Mouse (Mus musculus) intestine, embryonic 14.5 days (tissue): ENCODE measurements around the gene Ube2d3. TPM values are rescaled to one million over a fixed set of nuclear protein-coding genes. Genes with fewer than 3 reads are reported as not detected.

Experiments used
- ATAC-seq: fragments of 200-750 bp; cut with Nextera tagmentation; replicated peaks from 2 replicates; pipeline ENCODE4 v1.8.0; 2017; ENCODE audit warnings: low read depth, moderate number of reproducible peaks, moderate TSS enrichment, moderate library complexity; ENCODE audit not compliant: low FRiP score, low TSS enrichment
- DNase-seq: peaks from one replicate; pipeline ENCODE4 v3.0.0-alpha.2; 2018; ENCODE audit warnings: low spot score
- H3K27ac ChIP-seq: fragments of 300-500 bp; sonication (generic); 2 replicates; pipeline ENCODE4 v1.5.1; 2014; ENCODE audit warnings: low read depth, mild to moderate bottlenecking, control low read depth
- H3K27me3 ChIP-seq: fragments of 300-500 bp; sonication (generic); replicated peaks from 2 replicates; pipeline ENCODE4 v1.6.1; 2014; ENCODE audit warnings: low read length, control low read depth; ENCODE audit not compliant: control insufficient read depth, insufficient read depth
- H3K36me3 ChIP-seq: fragments of 300-500 bp; sonication (generic); 2 replicates; pipeline ENCODE4 v1.6.1; 2014; ENCODE audit warnings: low read length, control low read depth; ENCODE audit not compliant: control insufficient read depth, insufficient read depth
- H3K4me1 ChIP-seq: fragments of 300-500 bp; sonication (generic); replicated peaks from 2 replicates; pipeline ENCODE4 v1.6.1; 2014; ENCODE audit warnings: low read length, control low read depth, mixed read lengths; ENCODE audit not compliant: control insufficient read depth, insufficient read depth
- H3K4me2 ChIP-seq: fragments of 300-500 bp; sonication (generic); 2 replicates; pipeline ENCODE4 v1.6.1; 2014; ENCODE audit warnings: low read length
- H3K4me3 ChIP-seq: fragments of 300-500 bp; sonication (generic); 2 replicates; pipeline ENCODE4 v1.5.1; 2014; ENCODE audit warnings: low read depth, low read length, control low read depth, mixed read lengths
- H3K9ac ChIP-seq: fragments of 300-500 bp; sonication (generic); 2 replicates; pipeline ENCODE4 v1.6.1; 2014; ENCODE audit warnings: mild to moderate bottlenecking, low read length
- H3K9me3 ChIP-seq: fragments of 300-500 bp; sonication (generic); 2 replicates; pipeline ENCODE4 v1.6.1; 2016; ENCODE audit warnings: low read length, control low read depth; ENCODE audit not compliant: control insufficient read depth
- WGBS: fragments of 180-500 bp; shearing (Covaris S2); extraction: QIAGEN DNeasy Blood & Tissue Kit; methylation state at CpG from one replicate; pipeline ENCODE4 v1.1.7; 2014; 5-methylcytosine and 5-hydroxymethylcytosine counted together
- polyA plus RNA-seq: library from polyadenylated mRNA; unstranded; fragments of >200 nt; fragmentation: Nextera tagmentation; extraction: Ambion mirVana; gene quantifications from 2 replicates; pipeline ENCODE4 v1.2.1, GENCODE M21; 2014

The Ube2d3 gene
- polyA plus RNA-seq, 1 experiment from 2014 or later, result 521 TPM

DNA sequence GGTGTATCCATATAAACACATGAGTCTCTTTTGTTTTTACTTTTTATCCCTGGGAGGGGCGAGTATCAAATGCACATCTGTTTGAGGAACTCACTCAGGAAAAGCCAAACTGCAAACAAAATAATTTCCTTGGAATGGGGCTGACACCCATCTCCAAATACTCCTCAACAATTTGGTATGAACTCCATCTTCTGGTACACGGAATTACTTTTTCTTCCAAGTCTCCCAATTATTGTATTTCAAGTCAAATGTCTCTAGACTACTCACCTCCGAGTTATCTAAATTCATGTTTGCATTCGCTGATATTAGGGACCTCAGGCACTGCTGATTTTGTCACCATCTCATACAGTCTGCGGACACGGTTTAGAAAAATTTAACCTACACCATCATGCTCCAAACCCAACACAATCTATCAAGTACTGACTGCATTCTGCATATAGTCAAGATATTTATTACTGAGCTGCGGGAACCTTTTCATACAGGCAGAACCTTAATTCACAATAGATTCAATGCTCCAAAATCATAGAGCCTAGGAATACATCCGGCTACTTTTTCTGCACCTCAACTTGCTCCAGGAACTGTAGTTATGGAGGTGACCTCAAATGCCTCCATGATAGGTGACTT, 15.6 kb upstream of the Ube2d3 start:
- ATAC-seq (no peak), DNase-seq (no peak)
- Histone ChIP-seq H3K9me3 (no peaks in the 10 kb centered on the region), H3K4me2 (peak overlapping the region; percentile 87), H3K27me3 (no peaks in the 10 kb centered on the region), H3K4me1 (peaks cover 16% of the 10 kb centered on the region), H3K36me3 (no peaks in the 10 kb centered on the region), H3K27ac (peak overlapping the region; percentile 81), H3K4me3 (peak overlapping the region; percentile 78), H3K9ac (peak overlapping the region; percentile 84)
- WGBS, result 23% methylated on average over 8 of the region's 8 CpGs

DNA sequence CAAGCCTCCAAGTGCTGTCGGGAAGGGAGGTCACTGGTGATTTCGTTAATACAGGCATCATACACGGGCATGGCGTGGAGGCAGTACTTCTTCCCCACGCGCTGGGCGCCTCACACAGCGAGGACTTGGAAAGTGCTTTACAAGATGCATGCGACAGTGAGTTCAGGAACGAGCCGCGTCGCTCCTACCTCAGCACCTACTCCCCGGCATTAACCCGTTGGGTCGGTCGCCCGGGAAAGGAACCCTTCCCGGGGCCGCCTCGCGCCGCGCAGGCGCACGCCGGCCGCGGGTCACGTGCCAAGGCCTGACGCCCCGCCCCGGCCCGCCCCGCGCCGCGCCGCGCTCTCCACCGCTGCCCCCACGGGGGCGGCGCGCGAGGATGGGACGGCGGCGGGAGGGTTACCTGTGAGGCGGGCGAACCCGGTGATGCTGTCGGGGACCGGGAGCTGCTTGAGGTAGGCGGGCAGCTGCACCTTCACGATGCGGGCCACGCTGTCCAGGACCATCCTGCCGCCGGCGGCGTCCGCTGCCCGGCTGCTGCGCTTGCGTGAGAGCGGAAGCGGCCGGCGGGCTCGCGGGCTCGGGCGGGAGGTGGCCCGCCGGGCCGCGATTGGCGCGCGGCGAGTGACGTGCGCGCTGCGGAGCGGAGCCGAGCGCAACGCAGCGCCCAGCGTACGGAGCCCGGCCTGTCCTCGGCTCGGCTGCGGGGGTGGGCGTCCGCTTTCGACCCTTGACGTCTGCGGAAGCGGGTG, 14.9 kb upstream of the Ube2d3 start:
- peak; percentile 93 for DNase-seq
- peaks cover 16% of the 10 kb centered on the region for H3K4me1 ChIP-seq
- no peaks in the 10 kb centered on the region for H3K36me3 ChIP-seq
- peak overlapping the region; percentile 87 for H3K4me2 ChIP-seq
- no peaks in the 10 kb centered on the region for H3K27me3 ChIP-seq
- H3K9me3 ChIP-seq, result no peaks in the 10 kb centered on the region
- peak overlapping the region; percentile 81 for H3K27ac ChIP-seq
- peak overlapping the region; percentile 84 for H3K9ac ChIP-seq
- H3K4me3 ChIP-seq, result peak overlapping the region; percentile 78
- peak; percentile 97 for ATAC-seq
- WGBS, result 2% methylated on average over 91 of the region's 103 CpGs

DNA sequence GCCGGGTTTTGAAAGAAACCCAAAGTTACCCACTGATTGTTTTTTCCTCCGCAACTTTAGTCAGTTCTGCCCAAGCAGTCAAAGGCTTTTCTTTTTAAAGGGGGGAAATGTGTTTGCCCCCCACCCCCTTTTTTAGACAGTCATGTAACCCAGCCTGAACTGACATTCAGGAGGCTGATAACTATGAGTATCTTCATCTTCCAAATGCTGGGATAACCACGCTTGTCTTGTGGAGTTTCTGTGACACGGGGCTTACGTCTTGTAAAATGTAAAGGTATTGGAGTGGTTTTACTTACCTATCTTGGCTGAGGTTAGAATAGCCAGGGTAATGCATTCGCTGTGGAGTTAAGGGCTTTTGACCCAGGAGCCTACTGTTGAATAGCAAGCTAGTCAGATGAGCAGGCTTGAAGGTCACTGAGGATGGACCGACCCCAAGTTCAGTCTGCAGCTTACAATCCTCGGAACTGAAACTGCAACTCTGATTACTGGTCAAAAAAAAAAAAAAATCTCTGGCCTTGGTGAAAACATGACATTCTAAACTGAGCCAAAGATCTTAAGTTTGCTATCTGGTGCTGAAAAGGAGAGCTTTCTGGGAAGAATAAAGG, 14.2 kb upstream of the Ube2d3 start, which contains the start of gene Cisd2:
Gene Cisd2 (minus strand): TSS at position 318 of the 605 bp plus-strand sequence.
- H3K4me2 ChIP-seq, result peak within 1 kb of the TSS; percentile 87
- WGBS, result 2% methylated on average over 8 of the region's 8 CpGs

DNA sequence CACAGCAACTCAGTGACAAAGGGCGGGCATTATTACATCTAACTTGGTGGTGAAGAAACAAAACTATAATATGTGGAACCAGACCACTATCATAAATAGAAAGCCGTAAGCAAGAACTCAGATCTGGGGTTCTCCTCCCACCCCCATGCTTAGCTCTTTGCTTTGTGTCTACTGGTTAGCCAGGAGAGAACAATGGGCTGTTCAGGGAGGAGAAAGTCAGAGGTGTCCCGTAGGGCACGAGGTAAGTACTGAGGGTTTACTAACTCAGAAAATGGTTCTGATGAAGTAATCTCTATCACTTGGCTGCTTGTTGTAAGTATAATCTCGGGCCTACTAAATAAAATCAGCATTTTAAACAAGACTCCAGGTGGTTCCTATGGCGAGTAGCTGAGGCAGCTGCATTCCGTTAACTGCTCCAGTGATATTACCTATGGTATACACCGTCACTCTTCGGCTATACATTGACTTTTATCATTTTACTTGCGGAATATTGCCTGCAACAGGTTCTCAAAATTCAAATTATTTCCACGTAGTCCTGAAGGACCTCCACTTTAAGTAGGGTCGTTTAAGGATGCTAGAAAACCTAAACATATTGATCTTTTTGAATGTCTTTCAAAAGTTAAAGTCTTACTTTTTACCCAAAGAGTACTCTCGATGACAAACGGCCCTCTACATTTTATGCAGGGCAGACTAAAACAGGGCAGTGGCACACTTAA, 890 bp upstream of the Ube2d3 start:
- ATAC-seq, result no peak
- H3K9ac ChIP-seq, result peak overlapping the region; percentile 60
- H3K4me3 ChIP-seq, result peak overlapping the region; percentile 61
- no peak for DNase-seq
- no peaks in the 10 kb centered on the region for H3K9me3 ChIP-seq
- 46% methylated on average over 14 of the region's 14 CpGs for WGBS
- H3K27me3 ChIP-seq, result no peaks in the 10 kb centered on the region
- H3K27ac ChIP-seq, result peak overlapping the region; percentile 100
- peak overlapping the region; percentile 56 for H3K4me2 ChIP-seq
- H3K36me3 ChIP-seq, result peaks cover 20% of the 10 kb centered on the region
- peaks cover 9% of the 10 kb centered on the region for H3K4me1 ChIP-seq

More for the DNA sequence above, 14.2 kb upstream of the Ube2d3 start, which contains the start of gene Cisd2:
- ATAC-seq, result peak; percentile 25
- Histone ChIP-seq H3K9ac (peak within 1 kb of the TSS; percentile 84), H3K27me3 (no peaks in the 10 kb centered on the region), H3K36me3 (no peaks in the 10 kb centered on the region), H3K4me3 (peak within 1 kb of the TSS; percentile 78), H3K4me1 (peaks cover 16% of the 10 kb centered on the region), H3K9me3 (no peaks in the 10 kb centered on the region), H3K27ac (peak within 1 kb of the TSS; percentile 81)
- no peak for DNase-seq

DNA sequence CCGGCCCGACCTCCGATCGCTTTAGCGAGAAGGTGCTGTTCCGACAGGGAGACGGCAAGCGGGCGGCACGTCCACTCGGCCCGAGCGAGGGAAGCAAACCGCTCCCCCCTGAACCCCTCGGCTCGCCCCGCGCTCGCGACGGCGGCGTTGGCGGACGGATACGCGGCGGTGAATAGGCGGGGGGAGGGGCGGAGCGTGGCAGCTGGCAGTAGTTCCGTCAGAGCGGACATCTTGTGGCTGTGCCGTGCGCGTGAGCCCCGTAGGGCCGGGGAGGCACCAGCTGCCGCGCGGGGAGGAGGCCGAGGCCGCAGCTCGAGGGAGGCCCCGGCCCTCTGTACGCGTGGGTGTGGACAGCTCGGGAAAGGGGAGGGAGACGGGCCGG, 573 bp downstream of the Ube2d3 start:
- H3K27me3 ChIP-seq, result no peaks in the 10 kb centered on the region
- WGBS, result under 1% methylated on average over 41 of the region's 50 CpGs
- peak overlapping the region; percentile 61 for H3K4me3 ChIP-seq
- H3K9ac ChIP-seq, result peak overlapping the region; percentile 91
- DNase-seq (peak; percentile 99), ATAC-seq (peak; percentile 81)
- no peaks in the 10 kb centered on the region for H3K9me3 ChIP-seq
- peak overlapping the region; percentile 100 for H3K27ac ChIP-seq
- peaks cover 9% of the 10 kb centered on the region for H3K4me1 ChIP-seq
- H3K4me2 ChIP-seq, result peak overlapping the region; percentile 20; the same call in 1 of the 2 replicates
- peaks cover 32% of the 10 kb centered on the region for H3K36me3 ChIP-seq

DNA sequence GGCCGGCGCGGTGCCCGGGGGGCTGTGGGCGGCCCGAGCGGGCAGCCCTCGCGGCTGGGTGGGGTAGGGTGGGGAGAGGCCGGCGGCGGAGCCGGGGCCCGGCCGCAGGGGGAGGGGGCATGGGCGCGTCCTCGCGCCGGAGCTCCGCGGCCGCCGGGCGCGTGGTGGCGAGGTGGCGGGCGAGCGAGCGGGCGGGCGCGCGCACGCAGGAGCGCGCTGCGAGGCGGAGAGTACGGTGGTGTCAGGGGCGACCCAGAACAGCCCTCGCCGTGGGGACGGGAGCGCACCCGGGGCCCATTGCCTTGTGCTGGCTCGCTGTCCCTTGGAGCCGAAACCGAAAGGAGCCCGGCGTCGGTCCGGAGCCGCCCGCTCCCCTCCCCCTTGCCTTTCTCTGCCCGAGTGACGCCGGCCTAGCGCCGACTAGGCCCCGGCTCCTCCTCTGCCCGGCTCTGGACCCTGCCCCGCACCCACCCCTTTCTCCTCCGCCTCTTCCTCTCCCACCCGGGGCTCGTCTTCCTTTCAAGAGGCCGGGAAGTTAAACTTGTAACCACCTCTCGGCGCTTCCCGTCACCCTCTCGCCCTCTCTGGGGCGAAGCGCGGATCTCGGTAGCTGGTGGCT, 1.1 kb downstream of the Ube2d3 start:
- peaks cover 11% of the 10 kb centered on the region for H3K4me1 ChIP-seq

DNA sequence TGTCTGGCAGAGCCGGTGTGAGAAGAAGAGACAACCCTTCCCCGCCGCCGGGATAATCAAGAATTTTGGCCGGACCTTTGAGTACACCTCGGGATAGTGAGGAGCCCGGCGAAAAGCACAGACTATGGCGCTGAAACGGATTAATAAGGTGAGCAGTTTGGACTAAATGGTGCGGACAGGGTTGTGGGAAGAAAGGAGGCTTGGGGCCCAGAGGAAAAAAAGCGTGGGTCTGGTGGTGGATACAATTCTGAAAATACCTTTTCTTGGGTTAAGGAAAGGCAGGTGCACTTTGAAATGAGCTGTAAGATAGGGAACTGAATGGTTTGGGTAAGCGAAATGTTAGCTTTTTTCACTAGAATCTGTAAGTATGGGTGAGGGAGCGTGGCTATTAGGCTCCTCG, 1.7 kb downstream of the Ube2d3 start:
- Histone ChIP-seq H3K4me2 (peak overlapping the region; percentile 66), H3K4me1 (peaks cover 11% of the 10 kb centered on the region), H3K27me3 (no peaks in the 10 kb centered on the region), H3K27ac (peak overlapping the region; percentile 100), H3K4me3 (peak overlapping the region; percentile 61), H3K9me3 (no peaks in the 10 kb centered on the region), H3K9ac (peak overlapping the region; percentile 91), H3K36me3 (peaks cover 35% of the 10 kb centered on the region)
- ATAC-seq (no peak), DNase-seq (no peak)
- 2% methylated on average over 15 of the region's 15 CpGs for whole genome bisulfite sequencing

More for the DNA sequence above, 1.1 kb downstream of the Ube2d3 start:
- Histone ChIP-seq H3K27ac (peak overlapping the region; percentile 100), H3K4me2 (peak overlapping the region; percentile 66), H3K36me3 (peaks cover 37% of the 10 kb centered on the region), H3K9ac (peak overlapping the region; percentile 91), H3K4me3 (peak overlapping the region; percentile 61), H3K9me3 (no peaks in the 10 kb centered on the region), H3K27me3 (no peaks in the 10 kb centered on the region)
- peak; percentile 75 for ATAC-seq
- WGBS, result under 1% methylated on average over 65 of the region's 76 CpGs
- DNase-seq, result peak; percentile 91

DNA sequence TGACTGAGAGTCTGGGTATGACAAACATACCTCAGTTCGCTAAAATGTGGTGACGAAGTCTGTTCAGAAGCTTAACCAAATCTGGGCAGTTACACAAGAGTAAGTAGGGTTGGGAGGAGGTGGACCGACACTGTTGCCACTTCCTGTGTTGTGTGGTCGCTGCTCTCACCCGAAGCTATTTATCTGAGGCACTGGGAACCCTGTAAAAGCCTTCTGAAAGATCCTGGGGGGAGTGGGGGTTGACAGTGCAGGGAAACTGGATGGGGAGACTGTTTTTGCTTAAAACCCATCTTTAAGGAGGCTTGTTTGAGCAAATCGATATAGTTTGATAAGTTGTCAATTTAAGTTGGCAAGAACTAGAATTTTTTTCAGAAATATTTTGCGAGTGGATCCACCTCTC, 2.3 kb downstream of the Ube2d3 start:
- Histone ChIP-seq H3K4me3 (peak overlapping the region; percentile 61), H3K27ac (no peak overlapping the region), H3K36me3 (peaks cover 36% of the 10 kb centered on the region), H3K9me3 (no peaks in the 10 kb centered on the region), H3K4me1 (peaks cover 11% of the 10 kb centered on the region), H3K27me3 (no peaks in the 10 kb centered on the region), H3K9ac (peak overlapping the region; percentile 91), H3K4me2 (peak overlapping the region; percentile 66)
- 13% methylated on average over 7 of the region's 7 CpGs for WGBS
- ATAC-seq (no peak), DNase-seq (peak; percentile 63)
